Mouse (Mus musculus): ENCODE data around the gene Nrp1. TPM values are rescaled to one million over a fixed set of nuclear protein-coding genes. Genes with fewer than 3 reads are reported as not detected.

Nrp1 gene
- total RNA-seq, 1 experiment from 2014 or later, result 135 TPM

DNA sequence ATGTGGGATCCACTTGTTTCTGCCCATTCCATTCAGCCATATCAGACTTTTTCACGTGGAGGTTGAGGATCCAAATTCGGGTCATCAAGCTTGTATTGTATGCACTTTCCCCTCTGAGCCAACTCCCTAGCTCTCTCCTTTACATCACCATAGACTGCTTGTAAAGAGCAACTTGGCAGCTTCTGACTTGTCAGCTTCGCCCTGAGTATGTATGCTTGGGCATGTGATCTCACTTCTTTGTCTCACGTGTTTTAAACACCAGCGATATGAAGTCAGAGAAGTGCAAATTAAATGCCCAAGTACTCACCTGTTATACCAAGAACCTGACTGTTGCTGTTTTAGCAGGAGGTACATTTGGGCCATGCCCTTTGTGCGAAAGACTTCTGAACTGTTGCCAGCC lies 12.6 kb downstream of the Nrp1 start:
- DNase-seq, result no peak

DNA sequence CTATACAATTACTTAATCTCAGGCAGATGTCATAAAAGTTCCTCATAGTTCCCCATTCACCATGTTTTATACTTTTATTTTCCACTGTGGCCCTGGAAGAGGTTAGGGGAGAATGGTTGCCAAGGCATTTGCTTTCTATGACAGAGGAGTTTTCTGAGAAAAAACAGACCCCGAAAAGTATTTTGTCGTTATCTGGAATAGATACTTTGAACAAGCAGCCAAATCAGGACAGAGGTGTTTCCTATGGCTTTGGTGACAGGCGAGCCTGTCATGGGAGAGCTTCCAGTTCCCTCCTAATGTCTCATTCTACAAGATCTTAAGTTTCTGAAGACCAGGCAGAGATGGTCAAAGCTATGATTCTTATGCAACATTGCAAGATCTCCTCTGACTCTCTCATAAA lies 13.4 kb downstream of the Nrp1 start:
- no peak for DNase-seq

DNA sequence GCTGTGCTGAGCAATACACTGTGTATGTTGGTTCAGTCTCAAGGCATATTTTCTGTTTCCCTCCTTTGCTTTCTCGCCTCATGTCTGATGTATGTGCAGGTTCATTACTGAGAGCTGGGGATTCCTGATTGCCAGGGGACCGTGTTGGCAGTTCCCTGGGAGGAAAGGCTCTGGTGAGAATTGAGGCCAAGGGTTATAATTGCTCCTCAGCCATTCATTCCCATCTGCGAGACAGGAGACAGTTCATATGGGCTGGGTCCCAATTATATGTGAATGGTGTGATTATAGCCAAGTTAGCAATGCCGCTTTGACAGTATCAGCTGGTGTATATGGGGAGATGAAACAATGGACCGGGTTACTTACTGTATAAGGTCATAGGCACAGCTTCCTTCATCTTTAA lies 14.3 kb downstream of the Nrp1 start:
- no peak for DNase-seq

DNA sequence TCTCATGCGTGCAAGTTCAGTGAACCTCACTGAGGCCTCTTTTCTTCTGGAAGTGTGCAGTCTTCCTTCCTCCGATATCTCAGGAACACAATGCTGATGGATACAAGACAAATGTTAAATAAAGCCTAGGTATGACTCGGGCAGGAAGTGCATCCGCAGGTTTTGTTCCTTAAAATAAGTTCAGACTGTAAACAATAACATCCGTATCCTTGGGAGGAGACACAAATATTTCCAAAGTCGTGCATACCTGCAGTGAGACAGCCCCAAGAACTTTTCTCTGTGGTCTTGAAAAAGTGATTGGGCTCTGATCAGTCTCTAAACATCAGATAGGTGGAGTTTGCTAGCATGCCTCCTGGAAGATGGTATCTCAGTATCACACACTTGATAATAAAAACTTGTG lies 15.0 kb downstream of the Nrp1 start:
- DNase-seq, result no peak

DNA sequence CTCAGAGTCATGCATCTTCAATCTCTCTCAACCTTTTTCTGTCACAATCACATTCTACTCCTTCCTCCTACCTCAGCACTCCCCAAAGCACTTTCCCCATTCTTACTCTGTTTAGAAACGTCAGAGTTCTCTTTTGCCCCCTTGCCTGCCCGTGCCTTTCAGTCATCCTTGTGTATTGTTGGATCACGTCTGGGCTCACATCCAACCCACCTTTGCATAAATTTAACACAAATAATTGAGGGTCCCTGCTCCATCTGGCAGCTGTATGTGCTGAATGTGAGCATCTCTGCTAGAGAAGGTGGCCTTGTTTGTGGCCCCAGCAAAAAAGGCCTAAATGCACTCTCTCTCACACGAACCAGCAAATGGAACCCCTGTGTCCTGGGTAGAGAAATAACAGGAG lies 16.9 kb downstream of the Nrp1 start:
- no peak for DNase-seq

DNA sequence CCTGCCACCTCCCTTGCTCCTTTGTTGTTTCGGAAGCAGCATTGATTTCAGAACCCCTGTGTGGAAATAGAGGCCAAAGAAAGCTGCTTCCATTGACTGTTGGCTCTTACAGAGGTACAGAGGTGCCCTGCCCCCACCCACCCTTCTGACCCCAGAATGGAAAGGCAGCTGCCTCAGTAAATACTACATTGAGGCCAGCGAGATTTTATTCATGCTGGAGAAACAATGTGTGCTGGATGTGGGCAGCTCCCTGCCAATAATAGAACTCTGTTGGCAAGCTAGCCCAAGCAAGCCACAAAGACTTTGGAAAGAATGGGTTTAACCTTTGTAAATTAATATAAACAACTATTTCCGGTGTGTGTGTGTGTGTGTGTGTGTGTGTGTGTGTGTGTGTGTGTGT lies 24.8 kb downstream of the Nrp1 start:
- DNase-seq, result no peak

DNA sequence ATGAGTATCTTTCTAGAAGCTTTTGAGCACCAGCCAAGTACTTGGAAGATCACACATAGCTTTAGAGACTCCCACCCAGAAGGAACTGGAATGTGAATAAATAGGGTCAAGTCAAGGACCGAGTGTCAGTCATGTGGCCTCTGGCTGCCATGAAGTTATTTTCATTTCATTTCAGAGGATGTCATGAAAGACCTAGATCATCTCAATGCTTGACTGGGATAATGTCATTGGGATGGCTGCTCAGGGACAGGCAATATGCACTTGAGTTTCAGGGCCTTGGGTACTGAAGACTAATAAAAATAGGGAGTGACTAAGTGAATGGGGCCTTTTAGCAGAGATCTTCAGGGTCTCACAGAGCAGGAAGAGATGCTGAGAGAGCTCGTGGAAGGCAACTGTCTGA lies 26.0 kb downstream of the Nrp1 start:
- no peak for DNase-seq

DNA sequence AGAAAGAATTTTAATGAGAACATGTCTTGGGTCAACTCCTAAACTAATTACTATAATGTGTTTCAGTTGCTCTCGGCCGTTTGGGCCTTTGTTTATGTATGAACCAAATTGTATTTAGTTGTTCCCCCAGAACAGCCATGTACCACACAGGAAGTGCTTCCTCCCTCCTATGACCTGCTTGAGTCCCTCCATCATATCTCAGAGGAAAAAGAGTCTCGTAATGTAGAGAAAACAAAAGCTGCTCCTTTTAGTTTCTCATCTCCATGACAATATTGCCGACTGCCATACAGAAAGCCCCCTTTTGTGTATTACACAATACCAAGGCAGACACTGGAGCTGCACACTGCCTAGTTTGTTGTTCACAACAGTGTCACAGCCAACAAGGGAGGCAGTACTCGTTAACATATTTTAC lies 26.5 kb downstream of the Nrp1 start:
- DNase-seq, result no peak

DNA sequence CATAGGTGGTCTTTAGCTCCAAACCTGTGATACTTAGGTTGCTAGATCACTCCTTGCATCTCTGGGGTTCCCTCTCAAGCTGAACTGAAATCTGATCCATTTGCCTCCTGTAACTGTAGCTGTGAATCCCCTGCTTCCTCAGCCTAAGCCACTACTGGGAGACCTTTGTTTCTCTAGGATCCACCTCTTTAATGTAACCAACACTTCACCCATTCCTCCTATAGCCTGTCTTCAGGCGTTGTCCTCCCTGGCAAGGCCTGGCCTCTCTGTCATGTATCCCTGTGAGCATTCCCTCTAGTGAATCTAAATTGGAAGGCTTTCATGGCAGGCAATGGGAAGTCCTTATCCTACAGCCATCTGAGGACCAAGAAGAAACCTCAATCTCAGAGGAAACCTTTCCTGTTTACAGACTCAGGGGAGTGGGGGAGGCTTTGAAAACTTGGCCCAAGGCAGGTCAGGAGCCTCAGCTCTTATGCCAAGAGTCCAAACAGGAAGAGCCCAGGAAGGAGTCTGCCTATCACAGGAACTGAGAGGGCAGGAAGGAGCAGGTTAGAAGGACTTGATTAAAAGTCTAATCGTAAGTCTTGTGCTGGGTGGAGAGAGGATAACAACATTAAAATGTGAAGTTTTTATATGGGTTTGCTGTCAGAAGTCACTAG lies 28.7 kb downstream of the Nrp1 start:
- no peak for DNase-seq

DNA sequence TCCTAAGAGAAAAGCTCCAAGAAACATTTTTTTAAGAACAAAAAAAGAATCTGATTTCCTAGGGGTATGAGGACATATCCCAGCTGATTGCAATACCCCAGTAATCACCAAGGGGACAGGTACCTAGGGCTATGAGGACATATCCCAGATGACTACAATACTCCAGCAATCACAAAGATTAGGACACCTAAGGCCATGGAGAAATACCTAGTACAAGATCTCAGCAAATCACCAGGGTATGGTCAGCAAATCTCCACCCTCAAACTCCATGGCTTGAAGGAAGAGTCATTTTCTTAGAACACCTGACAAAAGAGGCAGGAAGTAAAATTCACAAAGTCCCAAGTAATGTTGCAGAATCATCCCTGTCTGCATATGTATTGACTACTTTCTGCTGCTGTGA lies 32.4 kb downstream of the Nrp1 start:
- DNase-seq, result no peak

DNA sequence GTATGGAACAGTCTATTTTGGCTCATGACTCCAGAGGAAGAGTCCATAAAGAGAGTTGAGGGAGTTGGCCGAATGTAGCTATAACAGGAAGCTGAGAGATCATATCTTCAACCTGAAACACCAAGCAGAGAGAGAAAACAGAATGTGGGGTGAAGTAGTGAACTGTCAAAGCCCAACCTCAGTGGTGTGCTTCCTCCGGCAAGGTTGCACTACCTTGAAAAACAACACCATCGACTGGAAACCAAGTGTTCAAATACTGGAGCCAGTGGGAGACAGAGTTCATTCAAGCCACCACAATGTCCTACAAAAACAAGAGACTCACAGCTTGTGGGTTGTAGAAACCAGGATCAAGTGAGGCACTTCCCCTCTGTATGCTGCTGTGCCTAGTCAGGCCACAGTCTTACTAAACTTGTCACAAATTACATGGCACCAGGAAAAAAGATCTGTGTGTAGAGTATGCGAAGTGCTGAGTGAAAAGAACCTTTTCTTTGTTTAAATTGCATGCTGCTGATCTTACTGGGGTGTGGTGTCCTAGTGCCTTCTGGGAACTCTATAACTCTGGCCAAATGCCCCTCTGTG lies 32.9 kb downstream of the Nrp1 start:
- DNase-seq, result no peak

DNA sequence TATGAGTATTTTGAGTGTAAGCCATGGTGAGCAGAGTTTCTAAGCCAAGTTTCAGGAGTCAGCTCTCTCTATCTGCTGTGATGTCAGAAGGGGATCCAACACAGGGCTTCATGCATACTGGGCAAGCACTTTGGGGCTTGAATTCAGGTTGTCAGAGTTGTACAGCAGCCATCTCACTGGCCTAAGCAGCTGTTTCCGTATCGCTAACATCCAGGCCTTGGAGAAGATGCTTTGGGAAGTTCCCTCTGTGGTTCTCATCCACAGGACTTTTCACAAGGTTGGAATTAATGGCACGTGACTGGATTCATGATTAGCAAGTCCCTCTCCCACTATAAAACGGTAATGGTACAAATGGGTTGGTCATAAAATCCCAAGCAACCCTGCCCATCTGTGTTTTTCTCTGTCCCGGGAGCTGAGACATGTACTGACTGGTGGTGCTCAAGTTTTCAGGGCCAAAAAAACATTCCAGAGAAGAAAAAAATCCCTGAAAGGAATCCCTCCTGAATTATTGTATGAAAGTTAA lies 36.3 kb downstream of the Nrp1 start:
- DNase-seq, result no peak

DNA sequence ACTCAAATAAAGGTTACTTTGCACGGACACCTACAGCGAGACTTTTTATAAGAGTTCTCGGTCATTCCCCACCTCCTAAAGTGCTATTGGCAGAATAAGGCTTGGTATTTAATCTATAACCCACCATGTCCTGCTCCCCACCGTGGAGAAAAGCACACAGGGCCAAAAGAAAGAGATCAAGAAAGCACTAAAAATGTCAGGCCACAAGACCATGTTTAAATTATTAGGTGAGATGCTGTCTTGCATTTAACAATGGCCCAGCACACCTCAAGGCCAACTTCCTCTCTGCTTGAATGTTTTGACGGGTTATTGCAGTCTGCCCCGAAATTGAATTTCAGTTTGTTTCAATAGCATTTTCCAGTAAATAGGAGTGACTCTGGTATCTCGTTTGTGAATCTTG lies 38.6 kb downstream of the Nrp1 start:
- no peak for DNase-seq

DNA sequence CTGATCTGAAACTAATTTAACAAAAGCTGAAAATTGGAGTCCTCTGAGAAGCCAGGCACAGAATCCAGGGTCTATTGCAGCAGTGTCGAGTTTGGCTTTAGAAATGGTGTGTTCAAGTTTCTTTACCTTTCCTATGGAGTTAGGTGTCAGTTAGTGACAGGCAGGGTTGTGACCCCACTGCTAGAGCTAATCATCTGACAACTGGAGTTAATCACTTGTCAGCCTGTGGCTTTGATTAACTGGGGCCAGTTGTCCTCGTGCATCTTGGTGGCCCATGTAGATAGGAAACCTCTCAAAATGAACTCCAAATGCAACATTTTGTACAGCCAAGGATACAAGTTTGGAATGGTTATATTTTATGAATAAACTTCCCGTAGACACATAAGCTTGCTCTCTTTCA lies 39.0 kb downstream of the Nrp1 start:
- DNase-seq, result no peak

DNA sequence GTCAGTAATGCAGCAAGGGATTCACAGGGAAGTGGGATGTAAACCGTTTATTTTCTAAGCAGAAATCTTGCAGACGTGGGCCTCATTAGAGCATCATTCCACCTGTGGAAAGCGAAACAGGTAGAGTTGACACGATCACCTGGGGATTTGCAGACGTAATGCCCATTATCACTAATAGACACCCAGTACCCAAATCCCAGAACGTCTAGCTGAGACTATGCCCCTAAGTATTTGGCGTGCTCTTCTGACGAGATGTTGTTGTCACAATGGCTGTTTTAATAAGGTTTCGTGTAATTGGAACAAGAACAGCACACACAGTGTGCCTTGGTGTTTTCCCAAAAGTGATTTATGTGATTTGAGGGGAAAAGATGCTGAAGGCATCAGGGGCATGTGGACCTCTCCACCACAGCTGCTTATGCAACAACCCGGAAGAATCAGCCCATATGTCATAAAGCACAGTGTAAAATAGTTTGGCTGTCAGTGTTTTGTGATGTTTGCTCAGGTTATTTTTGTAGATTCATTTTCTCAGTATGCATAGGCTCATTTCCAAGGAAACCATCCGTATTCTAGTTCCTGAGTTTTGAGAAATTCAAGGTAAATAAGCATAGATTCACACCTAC lies 40.2 kb downstream of the Nrp1 start:
- DNase-seq, result no peak

DNA sequence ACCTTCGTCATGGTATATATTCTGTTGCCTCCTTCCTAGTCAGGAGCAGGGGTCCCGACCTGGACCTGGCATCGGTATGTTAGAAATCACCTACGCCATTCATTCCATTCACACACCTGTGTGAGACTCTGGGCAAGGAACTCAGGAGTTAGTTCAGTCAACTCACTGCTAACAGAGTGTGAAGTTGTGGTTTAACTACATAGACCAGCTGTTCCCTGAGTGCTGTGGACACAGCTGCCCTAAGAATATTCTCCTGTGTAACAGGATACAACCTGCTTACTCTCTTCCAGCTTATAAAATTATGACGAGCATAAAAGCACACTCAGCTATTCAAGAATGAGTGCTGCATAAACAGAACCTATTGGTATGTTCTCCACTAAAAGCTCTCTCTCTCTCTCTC lies 41.9 kb downstream of the Nrp1 start:
- no peak for DNase-seq

DNA sequence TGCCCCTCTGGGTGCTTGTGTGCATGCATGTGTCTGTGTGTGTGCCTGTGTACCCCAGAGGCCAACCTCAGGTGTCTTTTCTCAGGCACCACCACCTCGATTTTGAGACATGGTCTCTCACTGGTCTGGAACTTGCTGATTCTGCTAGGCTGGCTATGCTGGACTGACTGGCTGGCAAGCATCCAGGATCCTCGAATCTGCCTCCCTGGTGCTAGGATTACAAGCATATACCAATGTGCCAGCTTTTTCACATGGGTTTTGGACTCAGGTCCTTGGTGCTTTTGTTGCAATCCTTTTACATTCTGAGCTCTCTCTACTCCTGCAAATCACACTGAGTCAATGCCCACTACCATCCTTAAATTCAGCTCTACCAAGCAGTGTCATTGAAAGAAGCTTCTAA lies 46.5 kb downstream of the Nrp1 start:
- DNase-seq, result peak; percentile 30

DNA sequence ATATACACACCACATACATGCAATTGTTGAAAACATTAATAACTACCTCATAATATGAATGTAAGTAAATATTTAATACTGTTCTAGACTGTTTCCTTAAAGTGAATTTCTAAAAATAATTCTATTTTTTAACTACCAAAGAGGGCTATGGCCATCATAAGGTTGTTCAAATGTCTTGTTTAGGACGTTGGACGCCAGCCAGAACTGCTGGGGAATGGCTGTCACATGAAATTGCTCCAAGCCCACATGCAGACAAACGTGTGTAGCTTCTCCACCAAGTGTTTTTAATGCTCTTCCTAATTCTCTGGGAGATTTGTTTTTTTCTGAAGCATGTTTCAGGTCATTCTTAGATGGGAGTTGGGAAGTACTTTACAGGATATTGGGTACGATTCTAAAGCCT lies 55.0 kb downstream of the Nrp1 start:
- no peak for DNase-seq

DNA sequence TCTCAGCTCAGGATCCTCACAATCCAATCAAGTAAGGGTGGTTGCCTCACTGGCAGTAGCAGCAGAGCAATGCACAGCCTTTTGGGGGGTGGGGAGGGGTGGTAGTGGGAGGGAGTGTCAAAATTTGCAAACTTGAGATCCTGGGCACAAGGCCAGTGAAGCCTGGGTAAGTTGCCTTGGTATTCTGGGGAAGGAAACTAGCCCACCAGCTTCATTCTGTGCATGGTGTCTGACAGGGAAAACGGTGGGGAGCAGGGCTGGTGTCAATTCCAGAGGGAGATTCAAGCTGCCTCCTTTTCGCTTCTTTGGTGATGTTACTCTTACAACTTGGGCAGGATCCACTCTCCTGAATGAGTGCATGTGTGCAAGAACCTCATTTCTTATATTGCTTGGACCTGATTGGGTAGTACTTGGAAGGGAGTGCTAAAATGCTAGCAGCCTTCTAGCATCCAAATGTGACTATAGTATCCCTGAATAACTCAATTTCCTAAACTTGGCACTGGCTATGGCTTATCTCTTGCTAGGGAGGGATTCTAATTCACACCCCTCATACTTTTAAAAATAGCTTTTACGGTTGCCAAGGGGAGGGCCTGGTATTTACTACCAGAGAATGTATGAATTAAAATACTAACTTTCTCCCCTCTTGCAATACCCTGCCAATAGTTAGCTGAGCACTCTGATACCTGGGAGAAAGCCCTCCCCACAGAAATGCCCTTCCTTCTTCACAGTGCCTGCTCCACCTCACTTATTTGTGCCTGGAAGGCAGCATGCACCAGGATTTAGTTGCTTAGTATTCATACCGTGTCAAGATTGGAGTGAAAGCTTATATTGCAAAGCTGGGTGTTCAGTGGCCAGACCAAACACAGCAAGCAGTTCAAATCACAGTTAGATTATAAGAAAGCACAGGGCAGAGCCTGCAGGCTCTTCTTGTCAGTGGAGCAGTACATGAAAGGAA lies 57.6 kb downstream of the Nrp1 start:
- DNase-seq, result no peak

DNA sequence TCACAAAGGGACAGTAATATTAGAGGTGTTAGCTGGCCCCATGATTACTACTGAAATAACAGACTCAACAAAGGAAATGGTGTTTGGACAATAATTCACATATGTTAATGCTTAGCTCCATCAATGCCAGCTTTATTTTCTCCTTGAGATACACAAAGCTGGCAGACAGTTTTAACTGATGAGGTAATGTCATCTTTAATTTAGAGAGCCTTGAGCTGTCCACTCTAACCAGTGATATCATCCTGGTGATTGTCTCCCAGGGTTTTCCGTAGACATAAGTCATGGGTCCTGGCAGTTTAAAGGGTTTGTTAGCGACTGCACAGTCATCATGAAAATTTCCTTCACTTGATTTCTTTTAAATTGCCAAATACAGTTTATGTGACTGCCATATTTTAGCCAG lies 58.5 kb downstream of the Nrp1 start:
- DNase-seq, result no peak

DNA sequence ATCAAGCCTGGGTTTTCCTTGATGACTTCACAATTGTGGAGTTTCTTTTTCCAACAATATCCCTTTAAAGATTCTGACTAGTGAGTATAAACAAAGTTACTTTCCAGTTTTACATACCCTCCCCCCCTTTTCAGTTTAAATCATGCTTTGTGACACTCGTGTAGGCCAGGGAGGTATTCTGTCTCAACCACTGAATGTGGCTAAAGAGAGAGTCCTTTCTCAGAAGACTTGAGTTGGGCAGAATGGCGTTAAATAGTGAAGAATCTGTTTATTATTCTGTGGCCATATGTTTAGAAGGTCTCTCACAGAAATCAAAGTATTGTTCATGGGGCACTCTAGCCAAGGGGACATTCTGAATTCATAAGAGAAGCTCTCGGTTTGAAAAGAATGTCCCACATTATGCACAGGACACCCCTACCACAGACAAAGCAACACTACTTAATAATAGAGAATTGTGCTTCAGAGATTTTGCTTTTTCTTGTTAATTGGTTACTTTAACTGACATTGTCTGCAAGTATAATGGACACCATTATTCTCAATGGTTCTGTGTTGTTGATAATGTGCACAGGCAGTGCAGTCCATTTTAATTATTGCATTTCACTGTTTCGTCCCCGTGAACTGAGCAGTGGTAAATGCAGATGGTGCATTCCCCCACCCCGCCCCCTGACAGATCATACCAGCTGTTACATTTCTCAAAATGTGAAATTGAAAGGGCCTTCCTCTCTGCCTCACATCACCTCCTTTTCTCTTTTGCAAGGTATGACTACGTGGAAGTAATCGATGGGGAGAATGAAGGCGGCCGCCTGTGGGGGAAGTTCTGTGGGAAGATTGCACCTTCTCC lies 59.8 kb downstream of the Nrp1 start:
- DNase-seq, result no peak

DNA sequence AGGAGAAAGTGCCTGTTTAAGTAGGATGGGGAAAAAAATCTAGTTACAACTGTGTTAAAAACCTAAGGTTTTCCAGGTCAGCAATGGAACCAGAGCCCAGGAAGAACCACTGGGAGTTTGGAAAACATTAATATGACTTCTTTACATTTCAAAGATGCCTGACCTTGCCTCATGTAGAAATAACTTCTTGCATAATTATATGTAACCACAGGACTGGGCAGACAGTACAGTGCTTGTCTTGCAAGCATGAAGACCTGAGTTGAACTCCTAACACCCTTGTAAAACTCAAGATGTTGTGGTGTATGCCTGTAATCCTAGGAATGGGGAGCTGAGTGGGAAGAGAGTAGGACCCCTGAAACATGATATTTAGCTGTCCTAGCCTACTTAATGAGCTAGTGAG lies 61.6 kb downstream of the Nrp1 start:
- DNase-seq, result no peak

Measured in adrenal gland, postnatal 25 days (tissue).